Mouse (Mus musculus) duodenum, adult 2 months (tissue): Measurements from ENCODE around the gene Supt6. TPM values are rescaled to one million over a fixed set of nuclear protein-coding genes. Genes with fewer than 3 reads are reported as not detected.

Experiments
- polyA plus RNA-seq: library from polyadenylated mRNA; depleted of rRNA; stranded (reverse); fragments of >200 nt; gene quantifications from 2 replicates; pipeline ENCODE4 v1.2.3, GENCODE M21; 2012; ENCODE audit warnings: low replicate concordance; rRNA removed

Gene Supt6
- polyA plus RNA-seq = 26.9 and 28.7 TPM in 2 replicates

GRCm38 (mm10) chr11:78245627-78246317, at the start of gene Supt6, which contains the start of gene Sdf2:
Gene Supt6 (minus strand): TSS chr11:78245987.
Gene Sdf2 (plus strand): TSS chr11:78245746.

DNA sequence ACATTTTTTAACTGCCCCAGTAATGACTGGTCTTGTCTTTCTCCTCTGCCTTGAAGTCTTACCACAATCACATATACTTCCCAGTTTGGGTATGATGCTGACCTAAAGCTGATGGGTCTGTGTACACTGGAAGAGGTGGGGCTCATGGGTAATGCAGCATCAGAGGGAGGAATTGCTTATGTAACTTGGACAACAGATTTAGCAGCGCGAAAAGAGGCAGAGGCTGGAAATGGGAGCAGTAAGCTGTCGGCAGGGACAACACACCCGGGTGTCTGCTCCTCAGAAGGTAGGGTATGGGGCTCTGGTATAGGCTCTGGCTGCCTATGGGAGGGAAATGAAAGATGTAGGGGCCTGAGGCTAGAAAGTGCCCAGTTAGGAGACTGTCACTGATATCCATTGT, 44.9 kb upstream of the Supt6 start, which contains the start of gene BC030499:
TSS of gene BC030499 (plus strand) at position 188 of the 400 bp plus-strand sequence.

GRCm38 (mm10) chr11:78261380-78262352, 15.9 kb upstream of the Supt6 start, which contains the start of gene 2610507B11Rik:
Gene 2610507B11Rik (plus strand): TSS chr11:78261752.

DNA sequence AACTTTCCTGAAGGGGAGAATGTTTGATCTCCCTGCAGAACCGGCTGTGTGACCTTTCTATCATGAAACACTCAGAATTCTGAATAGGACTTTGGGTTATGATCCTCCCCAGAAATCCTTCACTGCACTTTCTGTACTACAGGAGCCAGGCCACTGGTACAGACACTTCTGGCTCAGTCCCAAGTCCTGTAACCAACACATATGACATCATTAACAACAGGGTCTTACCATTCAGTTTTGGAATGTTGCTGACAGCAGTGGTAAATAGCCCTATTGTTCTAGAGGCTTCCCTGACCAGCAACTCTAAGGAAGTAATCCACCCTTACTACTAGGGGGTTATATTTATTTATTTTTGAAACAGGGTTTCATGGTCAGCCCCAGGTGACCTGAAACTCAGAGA, 52.7 kb downstream of the Supt6 start, which contains the start of gene Proca1:
TSS of gene Proca1 (plus strand) at position 280 of the 400 bp plus-strand sequence.

GRCm38 (mm10) chr11:78188331-78189233, 57.2 kb downstream of the Supt6 start, which contains the start of gene Rab34:
Gene Rab34 (plus strand): TSS chr11:78188430.

GRCm38 (mm10) chr11:78182961-78183844, 62.6 kb downstream of the Supt6 start, which contains the start of gene Rpl23a:
Gene Rpl23a (minus strand): TSS chr11:78183584.

GRCm38 (mm10) chr11:78176402-78176862, 69.4 kb downstream of the Supt6 start, which contains the start of the genes Nek8 and Tlcd1:
Gene Nek8 (minus strand): TSS chr11:78176675.
Gene Tlcd1 (plus strand): TSS chr11:78176711.

GRCm38 (mm10) chr11:78164924-78165760, 80.6 kb downstream of the Supt6 start, which contains the start of gene Traf4:
Gene Traf4 (minus strand): TSS chr11:78165589.

Other genes with a start within 250 kb of the Supt6 start
- gene Dhrs13, start 213.7 kb downstream of the Supt6 start, polyA plus RNA-seq = 3.5 and 5.1 TPM in 2 replicates
- gene Flot2, start 208.1 kb downstream of the Supt6 start, polyA plus RNA-seq = 18.4 and 20.2 TPM in 2 replicates
- gene Eral1, start 165.6 kb downstream of the Supt6 start, polyA plus RNA-seq = 18.0 and 20.9 TPM in 2 replicates
- 16.0 and 18.4 TPM in 2 replicates for gene Fam222b, start 151.3 kb downstream of the Supt6 start, polyA plus RNA-seq
- 110 and 140 TPM in 2 replicates for gene Traf4, start 80.4 kb downstream of the Supt6 start, polyA plus RNA-seq
- 4.4 and 8.1 TPM in 2 replicates for gene Nek8, start 69.3 kb downstream of the Supt6 start, polyA plus RNA-seq
- gene Tlcd1, start 69.3 kb downstream of the Supt6 start, polyA plus RNA-seq = 13.9 and 16.6 TPM in 2 replicates
- 21.1 and 31.3 TPM in 2 replicates for gene Rpl23a, start 62.4 kb downstream of the Supt6 start, polyA plus RNA-seq
- gene Rab34, start 57.6 kb downstream of the Supt6 start, polyA plus RNA-seq = 16.4 and 23.3 TPM in 2 replicates
- 0.08 TPM in 1 of 2 replicates, not detected in the other for gene Proca1, start 52.6 kb downstream of the Supt6 start, polyA plus RNA-seq
- 59.0 and 80.1 TPM in 2 replicates for gene Sdf2, start 241 bp downstream of the Supt6 start, polyA plus RNA-seq
- gene 2610507B11Rik, start 15.8 kb upstream of the Supt6 start, polyA plus RNA-seq = 62.4 and 65.4 TPM in 2 replicates
- gene BC030499, start 44.9 kb upstream of the Supt6 start, polyA plus RNA-seq = 0.12 and 0.16 TPM in 2 replicates
- 7.9 and 16.4 TPM in 2 replicates for gene Spag5, start 55.5 kb upstream of the Supt6 start, polyA plus RNA-seq
- gene Aldoc, start 77.0 kb upstream of the Supt6 start, polyA plus RNA-seq = 13.5 and 30.0 TPM in 2 replicates
- 90.6 and 95.6 TPM in 2 replicates for gene Pigs, start 82.4 kb upstream of the Supt6 start, polyA plus RNA-seq
- gene Unc119, start 97.5 kb upstream of the Supt6 start, polyA plus RNA-seq = 15.2 and 20.6 TPM in 2 replicates
- gene Foxn1, start 140.6 kb upstream of the Supt6 start, polyA plus RNA-seq = not detected in 2 replicates
- gene Slc13a2, start 176.2 kb upstream of the Supt6 start, polyA plus RNA-seq = 12.7 and 401 TPM in 2 replicates
- gene Slc46a1, start 219.7 kb upstream of the Supt6 start, polyA plus RNA-seq = 455 and 700 TPM in 2 replicates